In genomic region chr13:21311926-21312325, GRCm38 (mm10) we compare ENCODE assay signal across 31 mouse cellular contexts. TPM values are rescaled to one million over a fixed set of nuclear protein-coding genes. Genes with fewer than 3 reads are reported as not detected.
DNase-seq lines count a peak whose midpoint lies in the region; ATAC-seq lines count a peak whose summit lies in the region.
"Had no signal": no experiment of that assay in that cellular context is flagged by ENCODE, and none has a peak within 500 bp of the region (broad histone marks: within the 10 kb centered on the region; RNA-seq: fewer than 3 reads in every experiment).

Gpx6 (plus strand) TSS chr13:21312125.

- intact Hi-C loops in left cerebral cortex, postnatal 14 days (cut with DNase I): no loop called here

- H3K9me3 ChIP-seq in forebrain, embryonic 14.5 days (replicated peaks; ENCODE audit: control insufficient read depth, low read length): no peaks in the 10 kb centered on the region
- no peaks in the 10 kb centered on the region for H3K9me3 ChIP-seq in forebrain, embryonic 13.5 days (replicated peaks)
- H3K9me3 ChIP-seq: embryonic facial prominence, embryonic 12.5 days; forebrain, embryonic 15.5 days; heart, embryonic 10.5 days; limb, embryonic 10.5 days; liver, embryonic 15.5 days; neural tube, embryonic 13.5 days had no signal

- no peak within 1 kb of the TSS for H3K27ac ChIP-seq in forebrain, embryonic 14.5 days (ENCODE audit: low read depth, low read length)
- H3K27ac ChIP-seq in forebrain, embryonic 13.5 days: no peak within 1 kb of the TSS
- H3K27ac ChIP-seq: embryonic facial prominence, embryonic 12.5 days; forebrain, embryonic 15.5 days; heart, embryonic 10.5 days; hindbrain, embryonic 14.5 days; limb, embryonic 10.5 days; liver, embryonic 15.5 days; neural tube, embryonic 13.5 days had no signal

- DNase-seq in forebrain, embryonic 14.5 days (ENCODE audit: low spot score): no peak
- peak; percentile 20 for DNase-seq in ZHBTc4 (ENCODE audit: low read depth, low spot score)
- peak; percentile 44 for DNase-seq in kidney, adult 9 months
- DNase-seq in kidney, postnatal 25 days: peak; percentile 22 to 66
- DNase-seq in left cerebral cortex, postnatal 14 days (ENCODE audit: low spot score in 2 of 2): no peak
- DNase-seq: cerebellum, adult 11-12 months; cerebellum, postnatal 14 days; gastrocnemius, postnatal 36 days; heart, postnatal 4 days; liver; lung, postnatal 4 days; midbrain, embryonic 14.5 days; retina, postnatal 1 day; right cerebral cortex, postnatal 25 days; thymus, postnatal 25 days had no signal

- no peaks in the 10 kb centered on the region for H3K27me3 ChIP-seq in forebrain, embryonic 14.5 days (replicated peaks; ENCODE audit: control insufficient read depth, insufficient read depth, low read length)
- no peaks in the 10 kb centered on the region for H3K27me3 ChIP-seq in forebrain, embryonic 13.5 days
- H3K27me3 ChIP-seq: embryonic facial prominence, embryonic 12.5 days; forebrain, embryonic 15.5 days; liver, embryonic 15.5 days; neural tube, embryonic 13.5 days had no signal

- H3K4me3 ChIP-seq in forebrain, embryonic 14.5 days (ENCODE audit: low read depth, low read length): no peak within 1 kb of the TSS
- no peak within 1 kb of the TSS for H3K4me3 ChIP-seq in forebrain, embryonic 13.5 days
- H3K4me3 ChIP-seq: embryonic facial prominence, embryonic 12.5 days; erythroblast, embryonic 14.5 days; forebrain, embryonic 15.5 days; heart, embryonic 10.5 days; limb, embryonic 10.5 days; liver, embryonic 15.5 days; myocyte; neural tube, embryonic 13.5 days had no signal

- no peaks in the 10 kb centered on the region for H3K36me3 ChIP-seq in forebrain, embryonic 14.5 days (ENCODE audit: control insufficient read depth, insufficient read depth, low read length)
- H3K36me3 ChIP-seq in forebrain, embryonic 13.5 days (ENCODE audit: poor library complexity, severe bottlenecking): no peaks in the 10 kb centered on the region
- H3K36me3 ChIP-seq: embryonic facial prominence, embryonic 12.5 days; forebrain, embryonic 15.5 days; heart, embryonic 10.5 days; limb, embryonic 10.5 days; liver, embryonic 15.5 days; neural tube, embryonic 13.5 days had no signal

- no peaks in the 10 kb centered on the region for H3K4me1 ChIP-seq in forebrain, embryonic 14.5 days (ENCODE audit: control insufficient read depth, insufficient read depth, low read length)
- no peaks in the 10 kb centered on the region for H3K4me1 ChIP-seq in forebrain, embryonic 13.5 days
- H3K4me1 ChIP-seq: embryonic facial prominence, embryonic 12.5 days; forebrain, embryonic 15.5 days; heart, embryonic 10.5 days; liver, embryonic 15.5 days; neural tube, embryonic 13.5 days had no signal

- ATAC-seq in forebrain, embryonic 14.5 days: 0 out of 2 replicates have a peak, but pooled peaks have one; percentile 15
- no peak for ATAC-seq in forebrain, embryonic 13.5 days
- ATAC-seq in erythroblast, adult 5-6 weeks (replicated peaks; ENCODE audit: low FRiP score, poor library complexity, severe bottlenecking): no peak
- ATAC-seq: forebrain, embryonic 15.5 days had no signal

- WGBS in forebrain, embryonic 14.5 days: 15% methylated on average over 3 of the region's 3 CpGs
- 10% methylated on average over 3 of the region's 3 CpGs for WGBS in forebrain, embryonic 13.5 days

- H3K9ac ChIP-seq in forebrain, embryonic 14.5 days (ENCODE audit: low read length): no peak within 1 kb of the TSS
- no peak within 1 kb of the TSS for H3K9ac ChIP-seq in forebrain, embryonic 13.5 days
- H3K9ac ChIP-seq: embryonic facial prominence, embryonic 12.5 days; forebrain, embryonic 15.5 days; hindbrain, embryonic 14.5 days; liver, embryonic 15.5 days; neural tube, embryonic 13.5 days had no signal

- no peak within 1 kb of the TSS for H3K4me2 ChIP-seq in forebrain, embryonic 14.5 days (ENCODE audit: low read length)
- H3K4me2 ChIP-seq in forebrain, embryonic 13.5 days: no peak within 1 kb of the TSS
- H3K4me2 ChIP-seq: embryonic facial prominence, embryonic 12.5 days; forebrain, embryonic 15.5 days; hindbrain, embryonic 14.5 days; liver, embryonic 15.5 days; neural tube, embryonic 13.5 days had no signal

RNA-seq across cellular contexts. Expression of gene Gpx6, which starts in this region (rescaled TPM):
- polyA plus RNA-seq in forebrain, embryonic 14.5 days (2014; fragmentation: Nextera tagmentation; extraction: Ambion mirVana): not detected in 2 replicates
- polyA plus RNA-seq in forebrain, embryonic 13.5 days (2015; fragmentation: Nextera tagmentation; extraction: Ambion mirVana): not detected in 2 replicates
- under 1 TPM in 1 of 2 experiments, not detected in 1; 0.30 TPM for total RNA-seq in left cerebral cortex, postnatal 14 days (2021)
- total RNA-seq in erythroblast, adult 5-6 weeks (2015; ENCODE audit: low replicate concordance): not detected in 2 replicates
- not detected in 2 replicates for total RNA-seq in erythroblast, adult 5-6 weeks (2017; ENCODE audit: low replicate concordance)
- total RNA-seq: adrenal gland, adult 18-20 months; gastrocnemius, postnatal 36 days; heart, postnatal 4 days; layer of hippocampus, postnatal 14 days; megakaryocyte-erythroid progenitor cell, adult 5-6 weeks had no signal
- polyA plus RNA-seq: erythroblast, embryonic 14.5 days; forebrain, embryonic 15.5 days; heart, embryonic 10.5 days; liver, embryonic 15.5 days; lung, embryonic 16.5 days; midbrain, embryonic 14.5 days; myocyte; neural tube, embryonic 13.5 days; spleen, adult 2 months had no signal

Comparison
In these comparisons a context has a peak if more than half of its experiments do, and no peak if none do; other contexts are left out.
1. Peak in ATAC-seq in forebrain, embryonic 14.5 days; RNA of the gene not detected or under 1 TPM.
2. DNase-seq: peak in ZHBTc4 (single experiment), kidney, adult 9 months (single experiment) and kidney, postnatal 25 days (2 of 2); none in forebrain, embryonic 14.5 days (single experiment) and left cerebral cortex, postnatal 14 days (0 of 2).